Mouse (Mus musculus) cortical plate, adult 2 months (tissue): ENCODE measurements around the gene Olfr575.

Experiments
- CTCF ChIP-seq: fragments of 200-500 bp; IDR thresholded peaks from 2 replicates; pipeline ENCODE4 v1.5.1; 2011; ENCODE audit warnings: mild to moderate bottlenecking, control low read depth, low read length; ENCODE audit not compliant: insufficient read depth; ENCODE audit errors: extremely low read depth
- POLR2A ChIP-seq: fragments of 200-500 bp; IDR thresholded peaks from 2 replicates; pipeline ENCODE4 v1.6.1; 2011; ENCODE audit warnings: mild to moderate bottlenecking, low read length, control low read depth; ENCODE audit not compliant: insufficient read depth; ENCODE audit errors: extremely low read depth

GRCm38 (mm10) chr7:102962360-102962759, 3.8 kb upstream of the Olfr575 start, which contains the start of gene Olfr576:
- TF ChIP-seq CTCF (no peak), POLR2A (no peak)
